Comparison of ENCODE assay signal across 8 mouse cellular contexts in genomic region chr1:21271343-21272055, GRCm38 (mm10). TPM values are rescaled to one million over a fixed set of nuclear protein-coding genes. Genes with fewer than 3 reads are reported as not detected.
DNase-seq lines count a peak whose midpoint lies in the region; ATAC-seq and TF ChIP-seq lines count a peak whose summit lies in the region.

No protein-coding gene starts in this region.

- no peaks in the 10 kb centered on the region for H3K36me3 ChIP-seq in E14TG2a.4 (ENCODE audit: insufficient read depth, low read length)
- H3K36me3 ChIP-seq in forebrain, embryonic 13.5 days (ENCODE audit: poor library complexity, severe bottlenecking), result no peaks in the 10 kb centered on the region
- no peaks in the 10 kb centered on the region for H3K36me3 ChIP-seq in liver, embryonic 16.5 days (ENCODE audit: control insufficient read depth, insufficient read depth)
- H3K36me3 ChIP-seq in neural tube, embryonic 12.5 days, result no peaks in the 10 kb centered on the region
- no peaks in the 10 kb centered on the region for H3K36me3 ChIP-seq in stomach, postnatal 0 days (ENCODE audit: control insufficient read depth, insufficient read depth, low read length)

- 0 out of 2 replicates have a peak overlapping the region, but pooled peaks have one; percentile 7 for H3K4me3 ChIP-seq in E14TG2a.4 (replicated peaks; ENCODE audit: low read length)
- H3K4me3 ChIP-seq in forebrain, embryonic 13.5 days, result peak overlapping the region; percentile 24
- H3K4me3 ChIP-seq in liver, embryonic 16.5 days (ENCODE audit: low read depth, low read length), result peak overlapping the region; percentile 28; the same call in 1 of the 2 replicates
- H3K4me3 ChIP-seq in neural tube, embryonic 12.5 days, result no peak overlapping the region
- H3K4me3 ChIP-seq in stomach, postnatal 0 days (ENCODE audit: low read depth, low read length), result peak overlapping the region; percentile 25

- H3K4me2 ChIP-seq in forebrain, embryonic 13.5 days, result peak overlapping the region; percentile 50
- H3K4me2 ChIP-seq in liver, embryonic 16.5 days (ENCODE audit: low read depth, low read length), result peak overlapping the region; percentile 50
- peak overlapping the region; percentile 52 for H3K4me2 ChIP-seq in neural tube, embryonic 12.5 days (replicated peaks)
- H3K4me2 ChIP-seq in stomach, postnatal 0 days (replicated peaks; ENCODE audit: low read depth), result peak overlapping the region; percentile 57

- no peak overlapping the region for H3K27ac ChIP-seq in forebrain, embryonic 13.5 days
- no peak overlapping the region for H3K27ac ChIP-seq in liver, embryonic 16.5 days (ENCODE audit: low read length)
- no peak overlapping the region for H3K27ac ChIP-seq in neural tube, embryonic 12.5 days
- H3K27ac ChIP-seq in stomach, postnatal 0 days (replicated peaks), result no peak overlapping the region

- intact Hi-C loops in heart, postnatal 14 days (cut with DNase I), result loop anchor here (2.0 to 5.0 kb wide), 2 partner anchors 105 to 334 kb away; no protein-coding TSS in a partner anchor

- TF ChIP-seq EP300 in stomach, postnatal 0 days (optimal IDR thresholded peaks at IDR 0.05), result no peak

- peaks cover 10% of the 10 kb centered on the region for H3K4me1 ChIP-seq in E14TG2a.4 (replicated peaks; ENCODE audit: low read depth, low read length)
- peaks cover 5% of the 10 kb centered on the region; the same call in 1 of the 2 replicates for H3K4me1 ChIP-seq in forebrain, embryonic 13.5 days
- H3K4me1 ChIP-seq in liver, embryonic 16.5 days (ENCODE audit: control insufficient read depth, low read depth, low read length), result no peaks in the 10 kb centered on the region; the same call in 1 of the 2 replicates
- no peaks in the 10 kb centered on the region for H3K4me1 ChIP-seq in neural tube, embryonic 12.5 days
- H3K4me1 ChIP-seq in stomach, postnatal 0 days (replicated peaks; ENCODE audit: control insufficient read depth, insufficient read depth), result no peaks in the 10 kb centered on the region

- peak overlapping the region; percentile 34; the same call in 1 of the 2 replicates for H3K9ac ChIP-seq in forebrain, embryonic 13.5 days
- H3K9ac ChIP-seq in liver, embryonic 16.5 days (ENCODE audit: low read depth, low read length), result no peak overlapping the region
- H3K9ac ChIP-seq in neural tube, embryonic 12.5 days, result no peak overlapping the region
- peak overlapping the region; percentile 23; the same call in 1 of the 2 replicates for H3K9ac ChIP-seq in stomach, postnatal 0 days (ENCODE audit: low read length)

- H3K27me3 ChIP-seq in E14TG2a.4 (ENCODE audit: insufficient read depth, low read length), result no peaks in the 10 kb centered on the region
- H3K27me3 ChIP-seq in forebrain, embryonic 13.5 days, result no peaks in the 10 kb centered on the region
- no peaks in the 10 kb centered on the region for H3K27me3 ChIP-seq in liver, embryonic 16.5 days (ENCODE audit: control insufficient read depth, insufficient read depth, low read depth, low read length)
- no peaks in the 10 kb centered on the region for H3K27me3 ChIP-seq in neural tube, embryonic 12.5 days (replicated peaks)
- no peaks in the 10 kb centered on the region for H3K27me3 ChIP-seq in stomach, postnatal 0 days (ENCODE audit: control insufficient read depth, insufficient read depth, low read length)

- no peaks in the 10 kb centered on the region for H3K9me3 ChIP-seq in E14TG2a.4 (ENCODE audit: low read length)
- H3K9me3 ChIP-seq in forebrain, embryonic 13.5 days (replicated peaks), result no peaks in the 10 kb centered on the region
- H3K9me3 ChIP-seq in liver, embryonic 16.5 days (replicated peaks; ENCODE audit: control insufficient read depth, low read length), result no peaks in the 10 kb centered on the region
- H3K9me3 ChIP-seq in neural tube, embryonic 12.5 days, result no peaks in the 10 kb centered on the region
- H3K9me3 ChIP-seq in stomach, postnatal 0 days (ENCODE audit: control insufficient read depth, low read length), result no peaks in the 10 kb centered on the region

- DNase-seq in c-Kit-positive CD71-positive TER-119-negative erythroid progenitor cells, embryonic 14.5 days (ENCODE audit: low read depth), result peak; percentile 17
- DNase-seq in heart, postnatal 14 days, result peak; percentile 85 to 88
- peak; percentile 90 to 91 for DNase-seq in kidney, postnatal 4 days
- DNase-seq in stomach, postnatal 0 days (ENCODE audit: low spot score), result peak; percentile 86

- TF ChIP-seq CTCF in E14TG2a.4 (conservative IDR thresholded peaks at IDR 0.05; ENCODE audit: low read length), result peak; percentile 12; the same call in 1 of the 2 replicates
- TF ChIP-seq CTCF in stomach, postnatal 0 days (IDR thresholded peaks at IDR 0.05; ENCODE audit: low read depth), result peak; percentile 74

- 27% methylated on average over 18 of the region's 18 CpGs for WGBS in forebrain, embryonic 13.5 days
- WGBS in liver, embryonic 16.5 days (ENCODE audit: insufficient replicate concordance), result 22% methylated on average over 18 of the region's 18 CpGs
- WGBS in neural tube, embryonic 12.5 days, result 23% methylated on average over 18 of the region's 18 CpGs
- WGBS in stomach, postnatal 0 days, result 23% methylated on average over 18 of the region's 18 CpGs

- ATAC-seq in forebrain, embryonic 13.5 days, result peak; percentile 75
- ATAC-seq in liver, embryonic 16.5 days (ENCODE audit: low read depth), result 0 out of 2 replicates have a peak, but pooled peaks have one; percentile 37
- peak; percentile 79 for ATAC-seq in neural tube, embryonic 12.5 days (ENCODE audit: low FRiP score, low read depth)
- ATAC-seq in stomach, postnatal 0 days (ENCODE audit: low FRiP score, low TSS enrichment), result peak; percentile 77

RNA-seq across cellular contexts. Expression of gene Gsta3, which starts 31.1 kb away (rescaled TPM):
- 0.12 and 0.64 TPM in 2 replicates for polyA plus RNA-seq in forebrain, embryonic 13.5 days (2015; fragmentation: Nextera tagmentation; extraction: Ambion mirVana)
- 1 to 10 TPM; 2.9 to 7.6 TPM for total RNA-seq in heart, postnatal 14 days (2021)
- 150 and 162 TPM in 2 replicates for polyA plus RNA-seq in liver, embryonic 16.5 days (2015; fragmentation: Nextera tagmentation; extraction: Ambion mirVana)
- polyA plus RNA-seq in neural tube, embryonic 12.5 days (2016; fragmentation: Nextera tagmentation; extraction: Ambion mirVana), result 0.14 and 0.32 TPM in 2 replicates
- polyA plus RNA-seq in stomach, postnatal 0 days (2015; fragmentation: Nextera tagmentation; extraction: Ambion mirVana), result 71.7 and 77.2 TPM in 2 replicates

RNA-seq across cellular contexts. Expression of gene Tmem14a, which starts 53.1 kb away (rescaled TPM):
- polyA plus RNA-seq in forebrain, embryonic 13.5 days (2015; fragmentation: Nextera tagmentation; extraction: Ambion mirVana), result 14.9 and 15.9 TPM in 2 replicates
- 1 to 10 TPM; 3.0 to 3.2 TPM for total RNA-seq in heart, postnatal 14 days (2021)
- 3.0 and 3.3 TPM in 2 replicates for polyA plus RNA-seq in liver, embryonic 16.5 days (2015; fragmentation: Nextera tagmentation; extraction: Ambion mirVana)
- 13.4 and 13.9 TPM in 2 replicates for polyA plus RNA-seq in neural tube, embryonic 12.5 days (2016; fragmentation: Nextera tagmentation; extraction: Ambion mirVana)
- 9.9 and 10.9 TPM in 2 replicates for polyA plus RNA-seq in stomach, postnatal 0 days (2015; fragmentation: Nextera tagmentation; extraction: Ambion mirVana)

Comparison
In these comparisons a context has a peak if more than half of its experiments do, and no peak if none do; other contexts are left out.
1. DNase-seq: peak in every context shown above with its lines; median percentile 90 in kidney, postnatal 4 days; 86 in heart, postnatal 14 days; 86 in stomach, postnatal 0 days; 17 in c-Kit-positive CD71-positive TER-119-negative erythroid progenitor cells, embryonic 14.5 days.
2. H3K9ac ChIP-seq: peak in forebrain, embryonic 13.5 days (single experiment) and stomach, postnatal 0 days (single experiment); none in liver, embryonic 16.5 days (single experiment) and neural tube, embryonic 12.5 days (single experiment).
3. RNA of gene Gsta3, which starts 31.1 kb away (polyA plus RNA-seq): 150 to 162 TPM in liver, embryonic 16.5 days and 71.7 to 77.2 TPM in stomach, postnatal 0 days; 0.14 to 0.32 TPM in neural tube, embryonic 12.5 days and 0.12 to 0.64 TPM in forebrain, embryonic 13.5 days; every median in the first group is over 10 times any median in the second.
4. Peak in every context shown above with its lines, with median percentiles within 50 percentile points of each other: ATAC-seq and H3K4me2 ChIP-seq.